Mouse (Mus musculus) olfactory bulb, adult 2 months (tissue): ENCODE results near the gene Wdr27.

Source experiments
- CTCF ChIP-seq: fragments of 200-500 bp; IDR thresholded peaks from 2 replicates; pipeline ENCODE4 v1.5.1; 2012; ENCODE audit warnings: low read depth, mild to moderate bottlenecking, low read length, moderate library complexity; ENCODE audit not compliant: insufficient read depth
- POLR2A ChIP-seq: fragments of 200-500 bp; IDR thresholded peaks from 2 replicates; pipeline ENCODE4 v1.6.1; 2012; ENCODE audit warnings: mild to moderate bottlenecking, low read depth, low read length, moderate library complexity; ENCODE audit not compliant: insufficient read depth

DNA sequence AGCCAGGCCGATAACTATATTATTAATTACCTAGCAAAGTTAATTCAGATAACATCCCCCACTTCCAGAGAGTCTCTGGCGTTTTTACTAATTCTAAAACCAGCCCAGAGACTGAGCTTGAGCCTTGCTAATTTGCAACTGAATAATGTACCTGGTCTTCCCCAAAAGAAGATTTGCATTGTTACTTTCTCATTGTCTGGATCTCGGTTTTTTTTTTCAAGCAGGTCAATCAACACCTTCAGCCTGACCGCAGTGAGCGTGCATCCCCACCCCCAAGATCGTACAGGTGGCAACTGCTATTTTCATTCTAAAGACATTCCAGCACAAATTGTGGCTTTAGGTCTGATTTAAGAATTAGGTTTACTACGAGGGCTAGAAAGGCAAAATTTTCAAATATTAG lies 136.2 kb downstream of the Wdr27 start:
- TF ChIP-seq CTCF, result no peak
- TF ChIP-seq POLR2A, result no peak
